Mouse (Mus musculus): ENCODE data around the gene Sertad2.

DNA sequence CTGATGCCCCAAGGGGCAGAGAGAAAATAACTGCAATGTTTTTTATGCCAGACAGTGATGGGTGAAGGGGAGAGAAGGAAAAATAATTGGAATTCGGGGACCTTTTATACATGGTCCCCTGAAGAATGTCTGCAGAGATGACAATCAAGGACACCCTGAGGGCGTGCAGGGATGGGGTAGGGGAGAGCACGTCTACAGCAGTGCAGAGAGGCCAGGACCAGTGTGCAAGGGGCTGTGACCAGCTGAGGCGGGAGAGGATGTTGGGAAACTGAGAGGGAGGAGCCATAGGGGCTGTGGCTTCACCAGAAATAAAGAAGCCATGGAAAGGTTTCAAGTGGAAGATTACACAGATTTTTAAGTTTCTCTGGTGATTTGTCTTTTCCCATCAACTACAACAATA is 20.3 kb upstream of the Sertad2 start:
- no peak for TF ChIP-seq CTCF (IDR thresholded peaks at IDR 0.05; ENCODE audit: borderline replicate concordance, insufficient read depth, low read length)
- TF ChIP-seq POLR2A (IDR thresholded peaks at IDR 0.05; ENCODE audit: low read depth, low read length), result no peak

Measured in embryonic fibroblast, embryonic 13.5 days (primary cell).